Mouse (Mus musculus): ENCODE data around the gene Cdyl2. TPM values are rescaled to one million over a fixed set of nuclear protein-coding genes. Genes with fewer than 3 reads are reported as not detected.

Gene Cdyl2
- polyA plus RNA-seq, 1 experiment from 2014 or later: 5.9 TPM

GRCm38 (mm10) chr8:116623591-116623990, 109.2 kb downstream of the Cdyl2 start:
- no peak overlapping the region for H3K27ac ChIP-seq (ENCODE audit: low read depth)
- no peak overlapping the region for H3K4me3 ChIP-seq (ENCODE audit: low read depth, low read length)
- H3K27me3 ChIP-seq (replicated peaks; ENCODE audit: control insufficient read depth, insufficient read depth, low read length): no peaks in the 10 kb centered on the region
- no peak overlapping the region for H3K9ac ChIP-seq (ENCODE audit: low read length)
- ATAC-seq (replicated peaks; ENCODE audit: low FRiP score, low TSS enrichment, low read depth) (no peak), DNase-seq (ENCODE audit: low spot score) (no peak)
- WGBS: 94% methylated on average over 11 of the region's 11 CpGs
- H3K4me1 ChIP-seq (replicated peaks; ENCODE audit: control insufficient read depth, insufficient read depth, low read length): peaks cover 10% of the 10 kb centered on the region; the same call in 1 of the 2 replicates
- no peak overlapping the region for H3K4me2 ChIP-seq (ENCODE audit: low read length)
- no peaks in the 10 kb centered on the region for H3K9me3 ChIP-seq (ENCODE audit: control insufficient read depth, low read length)
- H3K36me3 ChIP-seq (ENCODE audit: control insufficient read depth, insufficient read depth, low read length): no peaks in the 10 kb centered on the region

- DNase-seq (ENCODE audit: low spot score) (no peak), ATAC-seq (replicated peaks; ENCODE audit: low FRiP score, low TSS enrichment, low read depth) (no peak)
- H3K4me1 ChIP-seq (replicated peaks; ENCODE audit: control insufficient read depth, insufficient read depth, low read length): peaks cover 10% of the 10 kb centered on the region; the same call in 1 of the 2 replicates
- WGBS: 82% methylated on average over 9 of the region's 9 CpGs
- H3K9me3 ChIP-seq (ENCODE audit: control insufficient read depth, low read length): no peaks in the 10 kb centered on the region
- no peaks in the 10 kb centered on the region for H3K27me3 ChIP-seq (replicated peaks; ENCODE audit: control insufficient read depth, insufficient read depth, low read length)
- H3K4me3 ChIP-seq (ENCODE audit: low read depth, low read length): no peak overlapping the region
- no peak overlapping the region for H3K27ac ChIP-seq (ENCODE audit: low read depth)
- no peak overlapping the region for H3K4me2 ChIP-seq (ENCODE audit: low read length)
- no peaks in the 10 kb centered on the region for H3K36me3 ChIP-seq (ENCODE audit: control insufficient read depth, insufficient read depth, low read length)
- no peak overlapping the region for H3K9ac ChIP-seq (ENCODE audit: low read length)
These were observed 110.5 kb downstream of the Cdyl2 start for GRCm38 (mm10) chr8:116622326-116622725.

- H3K36me3 ChIP-seq (ENCODE audit: control insufficient read depth, insufficient read depth, low read length): no peaks in the 10 kb centered on the region
- H3K27ac ChIP-seq (ENCODE audit: low read depth): no peak overlapping the region
- H3K4me3 ChIP-seq (ENCODE audit: low read depth, low read length): no peak overlapping the region
- H3K4me1 ChIP-seq (replicated peaks; ENCODE audit: control insufficient read depth, insufficient read depth, low read length): peaks cover 10% of the 10 kb centered on the region; the same call in 1 of the 2 replicates
- H3K9me3 ChIP-seq (ENCODE audit: control insufficient read depth, low read length): no peaks in the 10 kb centered on the region
- ATAC-seq (replicated peaks; ENCODE audit: low FRiP score, low TSS enrichment, low read depth) (no peak), DNase-seq (ENCODE audit: low spot score) (no peak)
- H3K27me3 ChIP-seq (replicated peaks; ENCODE audit: control insufficient read depth, insufficient read depth, low read length): no peaks in the 10 kb centered on the region
- H3K9ac ChIP-seq (ENCODE audit: low read length): no peak overlapping the region
- WGBS: 48% methylated on average over 21 of the region's 21 CpGs
- H3K4me2 ChIP-seq (ENCODE audit: low read length): no peak overlapping the region
These were observed 111.4 kb downstream of the Cdyl2 start for GRCm38 (mm10) chr8:116621158-116621961.

- Histone ChIP-seq H3K4me3 (ENCODE audit: low read depth, low read length) (no peak overlapping the region), H3K27me3 (replicated peaks; ENCODE audit: control insufficient read depth, insufficient read depth, low read length) (no peaks in the 10 kb centered on the region), H3K9me3 (ENCODE audit: control insufficient read depth, low read length) (no peaks in the 10 kb centered on the region), H3K4me1 (replicated peaks; ENCODE audit: control insufficient read depth, insufficient read depth, low read length) (peaks cover 10% of the 10 kb centered on the region; the same call in 1 of the 2 replicates), H3K9ac (ENCODE audit: low read length) (no peak overlapping the region), H3K27ac (ENCODE audit: low read depth) (no peak overlapping the region), H3K4me2 (ENCODE audit: low read length) (no peak overlapping the region), H3K36me3 (ENCODE audit: control insufficient read depth, insufficient read depth, low read length) (no peaks in the 10 kb centered on the region)
- 77% methylated on average over 19 of the region's 19 CpGs for WGBS
- DNase-seq (ENCODE audit: low spot score): no peak
- ATAC-seq (replicated peaks; ENCODE audit: low FRiP score, low TSS enrichment, low read depth): no peak
These were observed 113.0 kb downstream of the Cdyl2 start for GRCm38 (mm10) chr8:116619686-116620320.

GRCm38 (mm10) chr8:116619221-116619620, 113.6 kb downstream of the Cdyl2 start:
- no peak overlapping the region for H3K4me3 ChIP-seq (ENCODE audit: low read depth, low read length)
- H3K9ac ChIP-seq (ENCODE audit: low read length): no peak overlapping the region
- no peak for DNase-seq (ENCODE audit: low spot score)
- H3K27me3 ChIP-seq (replicated peaks; ENCODE audit: control insufficient read depth, insufficient read depth, low read length): no peaks in the 10 kb centered on the region
- 87% methylated on average over 5 of the region's 5 CpGs for WGBS
- no peak overlapping the region for H3K4me2 ChIP-seq (ENCODE audit: low read length)
- no peaks in the 10 kb centered on the region for H3K9me3 ChIP-seq (ENCODE audit: control insufficient read depth, low read length)
- H3K27ac ChIP-seq (ENCODE audit: low read depth): no peak overlapping the region
- H3K4me1 ChIP-seq (replicated peaks; ENCODE audit: control insufficient read depth, insufficient read depth, low read length): peaks cover 10% of the 10 kb centered on the region; the same call in 1 of the 2 replicates
- no peaks in the 10 kb centered on the region for H3K36me3 ChIP-seq (ENCODE audit: control insufficient read depth, insufficient read depth, low read length)
- no peak for ATAC-seq (replicated peaks; ENCODE audit: low FRiP score, low TSS enrichment, low read depth)

GRCm38 (mm10) chr8:116618797-116619196, 114.0 kb downstream of the Cdyl2 start:
- Histone ChIP-seq H3K27me3 (replicated peaks; ENCODE audit: control insufficient read depth, insufficient read depth, low read length) (no peaks in the 10 kb centered on the region), H3K9me3 (ENCODE audit: control insufficient read depth, low read length) (no peaks in the 10 kb centered on the region), H3K4me1 (replicated peaks; ENCODE audit: control insufficient read depth, insufficient read depth, low read length) (peaks cover 10% of the 10 kb centered on the region; the same call in 1 of the 2 replicates), H3K27ac (ENCODE audit: low read depth) (no peak overlapping the region), H3K9ac (ENCODE audit: low read length) (no peak overlapping the region), H3K36me3 (ENCODE audit: control insufficient read depth, insufficient read depth, low read length) (no peaks in the 10 kb centered on the region), H3K4me2 (ENCODE audit: low read length) (no peak overlapping the region), H3K4me3 (ENCODE audit: low read depth, low read length) (no peak overlapping the region)
- 88% methylated on average over 10 of the region's 10 CpGs for WGBS
- no peak for DNase-seq (ENCODE audit: low spot score)
- no peak for ATAC-seq (replicated peaks; ENCODE audit: low FRiP score, low TSS enrichment, low read depth)

GRCm38 (mm10) chr8:116617891-116618290, 114.9 kb downstream of the Cdyl2 start:
- ATAC-seq (replicated peaks; ENCODE audit: low FRiP score, low TSS enrichment, low read depth) (no peak), DNase-seq (ENCODE audit: low spot score) (no peak)
- Histone ChIP-seq H3K9ac (ENCODE audit: low read length) (no peak overlapping the region), H3K9me3 (ENCODE audit: control insufficient read depth, low read length) (no peaks in the 10 kb centered on the region), H3K36me3 (ENCODE audit: control insufficient read depth, insufficient read depth, low read length) (no peaks in the 10 kb centered on the region), H3K4me2 (ENCODE audit: low read length) (no peak overlapping the region), H3K27me3 (replicated peaks; ENCODE audit: control insufficient read depth, insufficient read depth, low read length) (no peaks in the 10 kb centered on the region), H3K4me1 (replicated peaks; ENCODE audit: control insufficient read depth, insufficient read depth, low read length) (peaks cover 10% of the 10 kb centered on the region; the same call in 1 of the 2 replicates), H3K27ac (ENCODE audit: low read depth) (no peak overlapping the region), H3K4me3 (ENCODE audit: low read depth, low read length) (no peak overlapping the region)
- 82% methylated on average over 4 of the region's 4 CpGs for WGBS

- Histone ChIP-seq H3K9me3 (ENCODE audit: control insufficient read depth, low read length) (no peaks in the 10 kb centered on the region), H3K36me3 (ENCODE audit: control insufficient read depth, insufficient read depth, low read length) (no peaks in the 10 kb centered on the region), H3K9ac (ENCODE audit: low read length) (no peak overlapping the region), H3K4me2 (ENCODE audit: low read length) (no peak overlapping the region), H3K4me3 (ENCODE audit: low read depth, low read length) (no peak overlapping the region), H3K4me1 (replicated peaks; ENCODE audit: control insufficient read depth, insufficient read depth, low read length) (peaks cover 3% of the 10 kb centered on the region; the same call in 1 of the 2 replicates), H3K27me3 (replicated peaks; ENCODE audit: control insufficient read depth, insufficient read depth, low read length) (no peaks in the 10 kb centered on the region), H3K27ac (ENCODE audit: low read depth) (no peak overlapping the region)
- ATAC-seq (replicated peaks; ENCODE audit: low FRiP score, low TSS enrichment, low read depth): no peak
- DNase-seq (ENCODE audit: low spot score): no peak
These were observed 116.4 kb downstream of the Cdyl2 start for GRCm38 (mm10) chr8:116616369-116616768.
